Mouse (Mus musculus): Measurements from ENCODE around the gene Gfi1. TPM values are rescaled to one million over a fixed set of nuclear protein-coding genes. Genes with fewer than 3 reads are reported as not detected.

The Gfi1 gene
- 45.2 to 50.2 TPM (median 47.1 TPM) in 4 replicates for total RNA-seq (2023; ENCODE audit: inconsistent age)

GRCm38 (mm10) chr5:107725435-107726261 lies at the start of gene Gfi1:
Gene Gfi1 (minus strand): TSS chr5:107726036.

Other genes with a start within 250 kb of the Gfi1 start
- gene Gm42669, start 218.4 kb downstream of the Gfi1 start, total RNA-seq (2023; ENCODE audit: inconsistent age): 0.32 TPM in 1 of 4 replicates, not detected in the others
- 0.09 TPM in 1 of 4 replicates, not detected in the others for gene 1700028K03Rik, start 191.3 kb downstream of the Gfi1 start, total RNA-seq (2023; ENCODE audit: inconsistent age)
- 15.3 to 21.4 TPM (median 19.4 TPM) in 4 replicates for gene Rpap2, start 128.7 kb downstream of the Gfi1 start, total RNA-seq (2023; ENCODE audit: inconsistent age)
- gene Glmn, start 128.1 kb downstream of the Gfi1 start, total RNA-seq (2023; ENCODE audit: inconsistent age): 9.7 to 16.9 TPM (median 13.4 TPM) in 4 replicates
- not detected in 4 replicates for gene Ube2d2b, start 104.1 kb upstream of the Gfi1 start, total RNA-seq (2023; ENCODE audit: inconsistent age)
- 14.1 to 23.6 TPM (median 18.7 TPM) in 4 replicates for gene Evi5, start 149.1 kb upstream of the Gfi1 start, total RNA-seq (2023; ENCODE audit: inconsistent age)
- gene Rpl5, start 174.5 kb upstream of the Gfi1 start, total RNA-seq (2023; ENCODE audit: inconsistent age): 140 to 154 TPM (median 143 TPM) in 4 replicates